Mouse (Mus musculus) forebrain, embryonic 15.5 days (tissue): ENCODE measurements around the gene Stra6. TPM values are rescaled to one million over a fixed set of nuclear protein-coding genes. Genes with fewer than 3 reads are reported as not detected.

Experiments used
- ATAC-seq: fragments of 200-750 bp; cut with Nextera tagmentation; replicated peaks from 2 replicates; pipeline ENCODE4 v1.8.0; 2017; ENCODE audit warnings: mild to moderate bottlenecking, moderate TSS enrichment, moderate library complexity
- H3K27ac ChIP-seq: fragments of 300-500 bp; sonication (generic); replicated peaks from 2 replicates; pipeline ENCODE4 v1.5.1; 2015; ENCODE audit warnings: mild to moderate bottlenecking, inconsistent platforms
- H3K27me3 ChIP-seq: fragments of 300-500 bp; sonication (generic); 2 replicates; pipeline ENCODE4 v1.6.1; 2015; ENCODE audit warnings: inconsistent platforms
- H3K36me3 ChIP-seq: fragments of 300-500 bp; sonication (generic); 2 replicates; pipeline ENCODE4 v1.6.1; 2015; ENCODE audit warnings: mild to moderate bottlenecking, inconsistent platforms
- H3K4me1 ChIP-seq: fragments of 300-500 bp; sonication (generic); 2 replicates; pipeline ENCODE4 v1.6.1; 2015; ENCODE audit warnings: inconsistent platforms
- H3K4me2 ChIP-seq: fragments of 300-500 bp; sonication (generic); replicated peaks from 2 replicates; pipeline ENCODE4 v1.6.1; 2015; ENCODE audit warnings: mild to moderate bottlenecking, inconsistent platforms
- H3K4me3 ChIP-seq: fragments of 300-500 bp; sonication (generic); 2 replicates; pipeline ENCODE4 v1.5.1; 2015; ENCODE audit warnings: mild to moderate bottlenecking, inconsistent platforms
- H3K9ac ChIP-seq: fragments of 300-500 bp; sonication (generic); replicated peaks from 2 replicates; pipeline ENCODE4 v1.6.1; 2015; ENCODE audit warnings: mild to moderate bottlenecking, inconsistent platforms
- H3K9me3 ChIP-seq: fragments of 300-500 bp; sonication (generic); 2 replicates; pipeline ENCODE4 v1.6.1; 2016; ENCODE audit warnings: inconsistent platforms
- WGBS: fragments of 180-500 bp; shearing (Covaris S2); methylation state at CpG from one replicate; pipeline ENCODE4 v1.1.7; 2015; ENCODE audit warnings: mixed read lengths; 5-methylcytosine and 5-hydroxymethylcytosine counted together
- polyA plus RNA-seq: library from polyadenylated mRNA; unstranded; fragments of >200 nt; fragmentation: Nextera tagmentation; extraction: Ambion mirVana; gene quantifications from 2 replicates; pipeline ENCODE4 v1.2.1, GENCODE M21; 2015

Gene Stra6
- polyA plus RNA-seq, 1 experiment from 2014 or later: 8.7 TPM

- 34% methylated on average over 3 of the region's 3 CpGs for WGBS
- Histone ChIP-seq H3K27me3 (no peaks in the 10 kb centered on the region), H3K4me1 (peaks cover 22% of the 10 kb centered on the region), H3K4me2 (no peak overlapping the region), H3K27ac (no peak overlapping the region), H3K9ac (no peak overlapping the region), H3K36me3 (no peaks in the 10 kb centered on the region), H3K4me3 (no peak overlapping the region), H3K9me3 (no peaks in the 10 kb centered on the region)
- no peak for ATAC-seq
Measured at GRCm38 (mm10) chr9:58125085-58125484, 61.5 kb downstream of the Stra6 start.

GRCm38 (mm10) chr9:58125811-58126210 is 62.2 kb downstream of the Stra6 start:
- ATAC-seq: no peak
- no peak overlapping the region for H3K4me3 ChIP-seq
- peaks cover 23% of the 10 kb centered on the region for H3K4me1 ChIP-seq
- no peak overlapping the region for H3K27ac ChIP-seq
- no peaks in the 10 kb centered on the region for H3K9me3 ChIP-seq
- H3K36me3 ChIP-seq: no peaks in the 10 kb centered on the region
- no peak overlapping the region for H3K4me2 ChIP-seq
- H3K27me3 ChIP-seq: no peaks in the 10 kb centered on the region
- WGBS: 27% methylated on average over 4 of the region's 4 CpGs
- H3K9ac ChIP-seq: no peak overlapping the region

- ATAC-seq: no peak
- no peaks in the 10 kb centered on the region for H3K27me3 ChIP-seq
- WGBS: 12% methylated on average over 13 of the region's 13 CpGs
Measured at GRCm38 (mm10) chr9:58128926-58129413, 65.4 kb downstream of the Stra6 start.

GRCm38 (mm10) chr9:58129508-58129907 is 65.9 kb downstream of the Stra6 start:
- H3K4me2 ChIP-seq: no peak overlapping the region
- peaks cover 36% of the 10 kb centered on the region for H3K4me1 ChIP-seq
- H3K9me3 ChIP-seq: no peaks in the 10 kb centered on the region
- H3K36me3 ChIP-seq: no peaks in the 10 kb centered on the region
- H3K27me3 ChIP-seq: no peaks in the 10 kb centered on the region
- WGBS: 16% methylated on average over 8 of the region's 8 CpGs
- H3K27ac ChIP-seq: no peak overlapping the region
- H3K4me3 ChIP-seq: no peak overlapping the region
- no peak for ATAC-seq
- H3K9ac ChIP-seq: no peak overlapping the region

More at GRCm38 (mm10) chr9:58128926-58129413, 65.4 kb downstream of the Stra6 start:
- H3K4me3 ChIP-seq: no peak overlapping the region
- peaks cover 32% of the 10 kb centered on the region for H3K4me1 ChIP-seq
- no peaks in the 10 kb centered on the region for H3K9me3 ChIP-seq
- no peak overlapping the region for H3K27ac ChIP-seq
- H3K9ac ChIP-seq: no peak overlapping the region
- no peak overlapping the region for H3K4me2 ChIP-seq
- no peaks in the 10 kb centered on the region for H3K36me3 ChIP-seq

- Histone ChIP-seq H3K36me3 (no peaks in the 10 kb centered on the region), H3K27me3 (no peaks in the 10 kb centered on the region), H3K27ac (no peak overlapping the region), H3K4me2 (no peak overlapping the region), H3K4me1 (peaks cover 46% of the 10 kb centered on the region), H3K9ac (no peak overlapping the region), H3K4me3 (no peak overlapping the region), H3K9me3 (no peaks in the 10 kb centered on the region)
- ATAC-seq: no peak
- 41% methylated on average over 3 of the region's 3 CpGs for WGBS
Measured at GRCm38 (mm10) chr9:58130909-58131308, 67.3 kb downstream of the Stra6 start.

GRCm38 (mm10) chr9:58131735-58132134 is 68.1 kb downstream of the Stra6 start:
- Histone ChIP-seq H3K4me3 (no peak overlapping the region), H3K4me1 (peaks cover 46% of the 10 kb centered on the region), H3K9ac (no peak overlapping the region), H3K4me2 (no peak overlapping the region), H3K27ac (no peak overlapping the region), H3K9me3 (no peaks in the 10 kb centered on the region), H3K36me3 (no peaks in the 10 kb centered on the region), H3K27me3 (no peaks in the 10 kb centered on the region)
- 77% methylated on average over 7 of the region's 7 CpGs for WGBS
- no peak for ATAC-seq

- no peak overlapping the region for H3K4me3 ChIP-seq
- no peak overlapping the region; the same call in 1 of the 2 replicates for H3K9ac ChIP-seq
- H3K4me2 ChIP-seq: no peak overlapping the region
- H3K9me3 ChIP-seq: no peaks in the 10 kb centered on the region
- no peaks in the 10 kb centered on the region for H3K36me3 ChIP-seq
- peak overlapping the region; percentile 34 for H3K27ac ChIP-seq
- peaks cover 38% of the 10 kb centered on the region for H3K4me1 ChIP-seq
- WGBS: 21% methylated on average over 17 of the region's 17 CpGs
- no peaks in the 10 kb centered on the region for H3K27me3 ChIP-seq
- ATAC-seq: peak; percentile 41
Measured at GRCm38 (mm10) chr9:58133893-58134884, 70.6 kb downstream of the Stra6 start.

GRCm38 (mm10) chr9:58134906-58135305 is 71.3 kb downstream of the Stra6 start:
- Histone ChIP-seq H3K4me3 (no peak overlapping the region), H3K4me1 (peaks cover 34% of the 10 kb centered on the region), H3K9me3 (no peaks in the 10 kb centered on the region), H3K9ac (no peak overlapping the region), H3K27me3 (no peaks in the 10 kb centered on the region), H3K36me3 (no peaks in the 10 kb centered on the region), H3K27ac (no peak overlapping the region), H3K4me2 (no peak overlapping the region)
- WGBS: 37% methylated on average over 7 of the region's 7 CpGs
- ATAC-seq: no peak; the same call in 1 of the 2 replicates

- no peak overlapping the region for H3K4me2 ChIP-seq
- no peak overlapping the region for H3K9ac ChIP-seq
- peaks cover 37% of the 10 kb centered on the region for H3K4me1 ChIP-seq
- ATAC-seq: no peak
- 51% methylated on average over 2 of the region's 2 CpGs for WGBS
- H3K27me3 ChIP-seq: no peaks in the 10 kb centered on the region
- H3K9me3 ChIP-seq: no peaks in the 10 kb centered on the region
- H3K36me3 ChIP-seq: no peaks in the 10 kb centered on the region
- H3K4me3 ChIP-seq: no peak overlapping the region
- H3K27ac ChIP-seq: no peak overlapping the region
Measured at GRCm38 (mm10) chr9:58135921-58136321, 72.3 kb downstream of the Stra6 start.

GRCm38 (mm10) chr9:58139947-58140346 is 76.4 kb downstream of the Stra6 start:
- H3K27me3 ChIP-seq: no peaks in the 10 kb centered on the region
- no peaks in the 10 kb centered on the region for H3K9me3 ChIP-seq
- H3K9ac ChIP-seq: no peak overlapping the region
- WGBS: 24% methylated on average over 6 of the region's 6 CpGs
- no peaks in the 10 kb centered on the region for H3K36me3 ChIP-seq
- 0 out of 2 replicates have a peak, but pooled peaks have one; percentile 18 for ATAC-seq
- H3K27ac ChIP-seq: no peak overlapping the region
- H3K4me3 ChIP-seq: no peak overlapping the region
- peaks cover 25% of the 10 kb centered on the region for H3K4me1 ChIP-seq
- no peak overlapping the region for H3K4me2 ChIP-seq

- Histone ChIP-seq H3K36me3 (no peaks in the 10 kb centered on the region), H3K27ac (no peak overlapping the region), H3K4me2 (no peak overlapping the region), H3K9me3 (no peaks in the 10 kb centered on the region), H3K9ac (no peak overlapping the region), H3K27me3 (no peaks in the 10 kb centered on the region), H3K4me1 (peaks cover 19% of the 10 kb centered on the region), H3K4me3 (no peak overlapping the region)
- no peak for ATAC-seq
- WGBS: 49% methylated on average over 7 of the region's 7 CpGs
Measured at GRCm38 (mm10) chr9:58143419-58143818, 79.8 kb downstream of the Stra6 start.

GRCm38 (mm10) chr9:58144664-58145063 is 81.1 kb downstream of the Stra6 start:
- Histone ChIP-seq H3K9ac (no peak overlapping the region), H3K27me3 (no peaks in the 10 kb centered on the region), H3K36me3 (no peaks in the 10 kb centered on the region), H3K27ac (no peak overlapping the region), H3K4me2 (no peak overlapping the region), H3K4me3 (no peak overlapping the region), H3K4me1 (peaks cover 18% of the 10 kb centered on the region), H3K9me3 (no peaks in the 10 kb centered on the region)
- 53% methylated on average over 1 of the region's 1 CpGs for whole genome bisulfite sequencing
- ATAC-seq: no peak
